Mouse (Mus musculus) urinary bladder, adult 2 months (tissue): ENCODE measurements at regions not wholly inside any gene's neighbourhood (a gene's known extent, or its start where the extent isn't known, plus 50 kb on each side); places are given as distances from the start of the nearest gene placed in this dataset.

Experiments
- DNase-seq: peaks from one replicate; pipeline ENCODE4 v3.0.0; 2022; ENCODE audit warnings: low spot score

DNA sequence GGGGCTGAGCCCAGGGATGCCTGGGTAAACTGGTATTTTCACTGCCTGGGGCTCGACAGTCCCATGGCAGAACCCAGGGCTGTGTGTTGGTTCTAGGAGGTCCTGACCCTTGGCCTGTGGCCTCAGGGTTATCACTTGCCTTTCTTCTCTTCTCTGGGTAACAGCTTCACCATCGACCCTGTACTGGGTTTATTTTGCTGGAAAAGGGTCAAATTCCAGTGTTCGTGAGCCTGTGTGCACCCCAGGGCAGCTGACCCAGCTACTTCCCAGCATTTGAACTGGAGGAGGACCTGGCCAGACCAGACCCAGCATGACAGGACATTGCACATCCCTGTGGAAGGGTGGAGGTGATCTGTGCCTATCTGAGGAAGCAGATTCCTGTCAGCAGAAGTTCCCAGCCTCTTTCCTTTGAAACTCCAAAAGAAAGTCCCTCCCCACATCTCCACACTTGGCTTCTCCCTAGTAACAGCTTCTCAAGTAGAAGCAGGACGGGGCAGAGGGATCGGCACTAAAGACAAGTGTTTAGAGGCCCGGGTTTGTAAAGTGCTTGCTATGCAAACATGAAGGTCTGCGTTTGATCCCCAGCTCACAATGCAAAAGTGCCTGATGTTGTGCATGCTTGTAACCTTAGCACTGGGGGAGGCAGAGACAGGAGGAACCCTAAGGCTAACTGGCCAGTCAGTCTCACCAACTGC lies 103.9 kb upstream of the Ccnd1 start:
- DNase-seq: no peak

DNA sequence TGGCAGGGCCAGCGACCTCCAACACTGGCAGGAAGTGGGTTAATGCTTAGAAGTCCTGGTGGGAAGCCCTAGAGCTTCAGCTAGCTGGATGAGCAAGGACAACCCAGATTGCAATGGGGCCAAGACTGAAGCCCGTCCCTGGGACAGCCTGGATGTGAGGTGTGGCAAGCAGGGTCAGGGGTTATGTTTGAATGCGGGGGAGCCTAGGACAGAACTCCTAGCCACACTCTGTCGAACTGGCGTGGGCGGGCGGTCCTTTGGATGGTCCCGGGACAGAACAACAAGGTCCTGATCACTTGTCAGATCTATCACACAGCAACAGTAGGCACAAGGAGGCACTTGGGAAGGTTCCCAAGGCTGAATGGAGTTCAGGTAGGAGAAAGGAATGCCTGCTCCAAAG lies 101.1 kb upstream of the Ccnd1 start:
- DNase-seq: no peak

DNA sequence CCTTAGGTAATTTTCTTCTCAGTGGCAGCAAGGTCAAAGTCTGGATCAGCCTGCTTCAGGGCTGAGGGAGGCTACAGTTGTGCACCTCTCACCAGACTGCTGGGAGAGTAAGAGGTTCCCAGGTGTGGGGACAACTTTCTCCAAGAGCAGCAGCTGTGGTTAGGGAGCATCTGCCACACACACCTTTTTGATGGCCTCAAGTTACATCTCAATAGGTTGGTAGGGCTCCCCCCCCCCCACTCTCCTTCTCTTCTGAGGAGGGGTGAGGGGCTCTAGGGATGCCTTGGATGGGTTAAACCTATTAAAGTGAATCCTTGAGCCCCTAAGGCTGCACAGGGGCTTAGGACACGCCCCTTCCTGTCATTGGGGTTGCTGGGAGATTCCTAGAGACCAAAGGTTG lies 94.7 kb upstream of the Ccnd1 start:
- no peak for DNase-seq

DNA sequence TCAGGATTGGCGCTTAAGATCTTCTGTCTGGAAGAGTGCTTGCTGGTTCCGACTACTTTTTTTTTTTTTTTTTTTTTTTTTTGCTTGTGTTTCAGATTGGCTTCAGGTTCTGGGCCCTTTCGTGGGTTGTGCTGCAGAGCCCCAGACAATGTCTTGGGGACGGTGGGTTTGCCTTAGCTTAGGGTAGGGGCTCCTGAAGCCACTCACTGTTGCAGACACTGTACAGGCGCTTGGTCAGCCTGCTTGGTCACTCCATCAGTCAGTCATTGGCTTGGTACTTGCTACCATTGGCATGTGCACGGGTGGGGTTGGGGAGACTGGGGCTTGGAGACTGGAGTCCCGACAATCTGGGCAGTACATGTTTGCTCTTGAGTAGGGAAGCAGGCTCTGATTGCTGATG lies 91.5 kb upstream of the Ccnd1 start:
- no peak for DNase-seq

DNA sequence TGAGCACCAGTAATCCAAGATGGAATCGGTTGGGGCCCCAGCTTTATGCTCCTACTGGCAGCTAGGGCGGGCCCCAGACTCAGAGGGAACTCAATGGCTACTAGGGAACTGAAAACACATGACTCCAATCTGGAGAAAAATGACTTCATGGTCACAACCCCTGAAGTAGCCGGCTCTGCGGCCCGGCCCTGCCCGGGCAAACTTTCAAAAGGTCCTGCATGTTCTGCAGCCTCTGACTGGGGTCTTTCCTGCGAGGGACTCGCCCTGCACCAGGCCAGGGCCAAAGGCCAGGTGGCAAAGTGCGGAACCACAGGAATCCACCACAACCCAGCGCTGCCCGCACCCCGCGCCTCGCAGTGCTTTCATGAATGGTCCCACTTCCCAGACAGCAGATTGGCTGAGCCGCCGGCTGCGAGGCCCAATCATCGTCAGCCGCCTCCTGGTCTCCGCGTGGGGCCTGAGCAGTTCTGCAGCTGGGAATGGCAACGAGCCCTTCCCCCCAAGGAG lies 91.0 kb upstream of the Ccnd1 start:
- DNase-seq: peak; percentile 52

DNA sequence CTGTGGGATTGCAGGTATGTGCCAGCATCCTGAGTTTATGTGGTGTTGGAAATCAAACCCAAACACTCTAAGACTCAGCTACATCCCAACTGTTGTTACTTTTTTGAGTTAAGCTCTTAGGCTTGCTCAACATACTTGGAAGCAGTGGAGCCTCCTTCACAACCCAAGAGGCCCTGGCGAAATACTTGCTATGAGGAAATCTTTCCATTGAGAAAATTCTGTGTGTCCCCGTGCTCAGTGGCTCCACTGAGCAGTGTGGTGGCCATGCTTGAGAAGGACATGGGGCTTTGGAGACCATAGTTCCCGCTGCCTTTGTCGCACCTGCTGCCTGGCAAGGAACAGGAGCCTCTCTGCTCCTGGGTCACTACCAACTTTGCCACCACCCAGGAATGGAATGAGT lies 89.9 kb upstream of the Ccnd1 start:
- DNase-seq: no peak

DNA sequence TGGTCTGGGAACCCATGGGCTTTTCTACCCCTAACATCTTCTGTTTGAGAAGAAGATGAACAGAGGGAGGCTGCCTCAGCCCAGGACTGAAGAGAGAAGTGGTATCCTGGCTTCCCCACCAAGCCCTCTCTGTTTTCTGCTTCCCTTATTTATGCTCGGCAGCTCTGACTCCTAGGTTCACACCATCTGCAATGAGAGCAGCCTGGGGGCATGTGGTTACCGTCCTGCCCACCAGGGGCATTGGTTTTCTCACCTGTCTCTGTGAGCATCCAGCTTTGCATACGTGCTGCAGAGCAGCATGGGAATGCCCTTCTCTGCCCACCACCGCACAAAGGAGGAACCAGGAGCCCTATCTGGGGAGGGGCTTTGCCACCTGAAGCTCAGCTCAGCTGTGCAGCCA lies 89.4 kb upstream of the Ccnd1 start:
- no peak for DNase-seq

DNA sequence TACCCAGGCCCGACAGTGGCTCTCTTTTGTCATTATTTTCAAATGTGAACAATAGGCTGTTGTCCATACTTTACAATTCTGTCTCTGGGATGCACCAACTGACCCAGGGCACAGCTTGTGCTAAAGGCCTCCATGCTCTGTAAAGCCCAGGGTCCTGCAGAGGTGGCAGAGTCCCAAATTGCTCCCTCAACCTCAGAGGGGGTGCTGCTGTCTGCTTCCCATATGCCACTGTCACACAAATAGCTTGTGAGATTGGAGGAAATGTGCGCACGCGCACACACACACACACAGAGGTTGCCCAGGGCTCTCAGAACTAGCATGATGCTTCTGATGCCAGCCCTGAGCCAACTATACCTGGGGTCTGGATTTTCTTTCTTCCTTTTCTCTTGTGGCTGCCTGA lies 87.3 kb upstream of the Ccnd1 start:
- no peak for DNase-seq

DNA sequence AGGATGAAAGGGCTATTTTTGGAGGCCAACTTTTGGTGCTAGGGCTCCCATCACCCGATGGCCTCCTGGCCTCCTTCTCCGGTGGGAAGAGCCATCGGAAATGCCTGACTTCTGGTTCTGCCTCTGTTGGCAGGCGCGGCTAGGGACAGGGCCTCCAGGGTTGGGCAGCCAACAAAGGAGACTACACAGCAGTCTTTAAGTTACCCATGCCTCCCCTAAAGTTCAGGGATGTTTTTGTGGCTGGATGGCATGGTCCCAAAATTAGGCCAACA lies 86.2 kb upstream of the Ccnd1 start:
- no peak for DNase-seq

DNA sequence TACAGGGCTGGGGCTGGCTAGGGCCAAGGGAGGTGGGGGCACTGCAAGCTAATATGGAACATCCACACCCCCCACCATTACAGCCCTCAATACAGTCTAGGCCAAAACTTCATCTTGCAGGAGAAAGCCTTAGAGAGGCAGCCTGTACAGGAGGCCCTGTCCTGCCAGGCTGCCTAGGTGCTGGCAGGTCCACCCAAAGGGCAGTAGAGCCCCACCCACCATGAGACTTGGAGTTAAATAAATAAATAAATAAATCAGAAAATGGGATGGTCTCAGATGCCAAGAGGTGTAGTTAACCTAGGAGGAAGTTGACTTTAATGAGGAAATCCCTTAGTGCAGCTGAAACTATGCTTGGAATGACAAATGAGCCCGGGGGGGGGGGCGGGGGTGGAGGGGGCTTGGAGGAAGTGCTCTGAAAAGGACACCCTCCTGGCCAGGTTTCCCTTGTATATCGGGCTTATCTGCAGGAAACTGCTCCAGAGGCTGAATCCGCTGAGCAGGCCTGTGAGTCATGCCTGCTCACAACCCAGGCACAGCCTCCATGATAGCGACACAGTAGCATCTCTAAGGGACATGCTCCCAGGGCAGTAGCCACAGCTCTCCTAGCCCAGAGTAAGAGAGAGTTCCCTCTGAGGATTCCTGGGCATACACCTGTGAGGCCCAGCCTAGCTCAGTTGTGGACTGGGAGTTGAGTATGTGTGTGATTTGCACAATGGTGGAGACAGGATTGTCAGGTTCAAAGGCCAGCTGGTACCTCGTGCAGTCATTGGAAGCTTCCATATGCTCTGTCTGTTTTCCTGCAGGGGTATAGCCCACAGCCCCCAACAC lies 85.7 kb upstream of the Ccnd1 start:
- no peak for DNase-seq

DNA sequence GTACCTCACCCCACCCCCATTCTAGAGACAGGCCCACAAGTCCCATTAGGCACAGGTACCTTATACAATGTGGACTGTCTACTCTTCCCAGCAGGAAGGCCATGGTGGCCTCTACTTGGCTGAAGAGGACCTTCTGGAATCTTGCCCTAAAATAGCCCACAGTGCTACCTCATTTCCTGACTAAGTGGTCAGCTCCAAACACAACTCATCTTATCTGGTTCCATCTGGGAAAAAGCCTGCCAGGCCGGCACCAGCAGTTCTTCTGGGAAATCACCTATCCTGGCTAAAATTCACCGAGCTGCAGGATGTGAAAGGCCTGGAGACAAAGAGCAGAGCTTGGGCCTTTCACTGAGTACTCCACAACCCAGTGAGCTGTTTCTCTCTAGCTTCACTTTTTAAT lies 84.9 kb upstream of the Ccnd1 start:
- no peak for DNase-seq

DNA sequence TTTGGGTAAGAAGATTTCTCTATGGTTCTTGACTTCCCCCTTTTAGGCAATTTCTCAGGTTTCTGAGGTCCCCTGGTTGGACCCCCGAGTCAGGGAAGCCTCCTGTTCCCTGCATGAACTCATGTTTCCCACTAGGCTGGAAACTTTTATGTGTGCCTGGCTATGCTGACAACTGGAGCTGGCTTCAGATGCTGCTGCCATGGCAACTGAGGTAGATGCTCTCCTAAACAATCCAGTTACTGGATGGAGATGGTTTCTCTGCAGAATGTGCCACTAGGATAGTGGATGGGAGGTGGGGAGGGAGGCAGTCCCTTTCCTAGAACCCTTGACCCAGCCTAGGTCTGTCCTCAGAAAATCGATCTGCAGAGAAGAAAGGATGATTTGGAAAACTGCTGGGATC lies 79.4 kb upstream of the Ccnd1 start:
- no peak for DNase-seq

DNA sequence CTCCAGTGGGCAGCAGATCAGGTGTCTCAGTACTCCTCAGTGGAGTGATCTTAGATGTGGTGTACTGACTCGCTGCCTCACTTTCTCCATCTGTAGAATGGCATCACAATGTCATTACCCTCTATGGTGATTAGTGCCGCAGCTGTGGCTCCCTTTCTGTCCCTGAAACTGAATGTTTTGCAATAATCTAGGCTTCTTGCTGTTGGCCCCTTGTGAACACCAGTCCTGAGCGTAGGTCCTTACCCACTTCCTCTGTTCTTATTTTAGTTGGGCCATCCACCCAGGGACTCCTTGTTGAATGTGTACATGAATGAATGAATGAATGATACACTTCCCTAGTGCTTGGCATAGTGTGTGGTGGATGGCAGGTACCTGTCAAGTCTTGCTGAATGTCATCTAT lies 78.4 kb upstream of the Ccnd1 start:
- DNase-seq: no peak

DNA sequence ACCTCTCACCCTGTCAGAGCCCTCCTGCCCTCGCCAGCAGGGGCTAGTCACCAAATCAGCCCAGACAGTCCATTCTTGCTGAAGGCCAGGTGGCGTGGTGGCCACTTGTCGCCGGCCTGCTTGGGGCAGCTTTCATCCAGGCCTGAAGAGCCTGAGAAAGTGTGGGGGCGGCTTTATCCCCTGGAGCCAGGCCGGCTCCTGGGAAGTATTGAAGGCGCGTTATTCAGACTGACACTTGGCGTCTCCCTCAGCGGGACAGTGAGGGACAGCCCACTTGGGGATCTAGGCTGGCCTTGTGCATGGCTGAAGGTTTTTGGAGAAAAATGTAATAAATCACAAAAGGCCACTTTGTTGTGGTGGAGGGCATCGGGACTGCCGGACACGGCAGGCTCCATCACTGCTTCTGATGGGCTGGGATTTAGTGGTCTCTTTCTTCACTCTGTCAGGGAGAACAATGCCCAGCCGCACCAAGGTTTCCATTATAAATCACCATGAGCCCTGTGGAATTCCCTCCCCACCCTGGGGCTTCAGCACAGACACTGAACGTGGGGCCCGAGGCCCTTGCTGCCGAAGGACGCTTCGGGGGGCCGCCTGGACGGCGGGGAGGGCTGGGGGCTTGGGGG lies 75.8 kb upstream of the Ccnd1 start:
- DNase-seq: no peak

DNA sequence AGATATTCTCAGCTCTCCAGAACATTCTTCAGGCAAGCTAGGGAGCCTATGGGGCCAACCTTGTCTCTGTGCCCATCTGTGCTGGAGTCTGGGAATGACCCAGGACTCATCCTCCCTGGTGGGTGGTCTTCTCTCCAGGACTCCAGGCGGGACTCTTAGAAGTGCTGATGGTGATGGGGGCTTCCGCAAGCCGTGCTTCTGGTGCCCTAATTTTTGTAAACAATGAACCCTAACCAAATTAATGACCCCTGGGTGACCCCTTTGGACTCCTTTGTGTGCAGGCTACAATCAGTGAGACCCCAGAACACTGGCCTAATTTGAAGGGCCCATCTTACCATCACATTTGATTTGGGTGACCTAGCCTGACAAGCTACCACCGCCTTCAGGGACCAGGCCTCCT lies 71.0 kb upstream of the Ccnd1 start:
- DNase-seq: no peak

DNA sequence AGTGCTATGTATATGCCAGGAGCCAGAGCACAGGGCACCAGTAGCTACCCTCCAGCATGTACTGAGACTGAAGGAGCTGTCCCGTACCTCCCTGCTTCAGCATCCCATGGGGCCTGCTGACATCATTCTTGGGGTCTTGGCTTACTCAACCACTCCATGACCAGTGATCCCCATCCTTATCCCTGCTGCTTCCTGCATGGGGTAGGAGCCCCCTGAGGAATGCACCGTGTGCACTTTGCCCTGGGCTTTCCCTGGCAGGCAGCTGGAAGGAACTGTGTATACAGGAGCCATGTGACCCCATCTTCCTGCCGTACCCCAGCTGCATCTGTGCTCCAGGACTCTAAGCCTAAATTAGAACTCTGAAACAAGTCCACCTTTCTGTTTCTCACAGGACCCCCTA lies 70.3 kb upstream of the Ccnd1 start:
- DNase-seq: no peak

DNA sequence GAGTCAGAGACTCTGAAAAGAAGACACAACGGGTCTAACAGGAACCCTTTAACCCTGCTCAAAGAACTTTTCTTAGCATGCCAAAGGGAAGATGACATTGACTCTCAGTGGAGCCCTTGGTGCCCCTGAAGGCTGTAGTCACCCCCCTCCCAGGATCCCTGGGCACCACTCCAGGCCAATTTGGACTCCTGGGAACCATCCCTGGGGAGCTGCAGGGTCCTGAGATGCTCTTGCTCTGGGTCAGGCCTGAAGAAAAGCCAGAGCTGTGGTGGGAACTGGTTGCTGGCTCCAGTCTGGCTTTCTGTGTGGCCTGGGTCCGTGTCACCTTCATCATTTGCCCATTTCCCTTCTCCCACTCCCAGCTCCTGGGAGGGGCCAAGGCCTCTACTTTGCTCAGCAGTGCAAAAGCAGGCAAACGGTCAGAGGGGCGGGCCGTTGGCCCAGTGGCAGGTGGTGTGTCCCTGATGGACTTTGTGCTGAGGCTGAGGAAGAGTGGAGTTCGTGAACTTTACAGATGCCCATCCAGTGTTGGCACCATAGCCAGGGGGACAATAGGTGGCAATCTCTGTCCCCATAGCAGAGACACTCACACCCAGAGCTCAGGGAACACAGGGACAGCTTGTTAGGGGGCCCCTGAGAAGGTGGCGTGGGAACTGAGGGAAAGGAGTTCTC lies 69.1 kb upstream of the Ccnd1 start:
- DNase-seq: no peak

DNA sequence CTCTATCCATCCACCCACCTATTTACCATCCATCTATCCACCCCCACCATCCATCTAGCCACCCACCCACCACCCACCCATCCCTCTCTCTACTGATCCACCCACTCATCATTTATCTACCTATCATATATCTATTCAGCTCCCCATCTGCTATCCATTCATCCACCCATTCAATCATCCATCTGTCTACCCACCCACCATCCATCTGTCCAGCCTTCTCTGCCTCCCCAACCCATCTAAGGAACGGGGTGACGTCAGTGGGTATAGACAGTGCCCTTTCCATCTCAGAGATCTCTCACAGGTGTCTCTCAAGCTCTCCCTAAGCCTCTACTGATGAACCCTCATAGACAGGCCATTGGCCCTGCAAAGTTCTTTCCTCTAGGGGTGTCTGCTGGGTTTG lies 67.5 kb upstream of the Ccnd1 start:
- DNase-seq: no peak

DNA sequence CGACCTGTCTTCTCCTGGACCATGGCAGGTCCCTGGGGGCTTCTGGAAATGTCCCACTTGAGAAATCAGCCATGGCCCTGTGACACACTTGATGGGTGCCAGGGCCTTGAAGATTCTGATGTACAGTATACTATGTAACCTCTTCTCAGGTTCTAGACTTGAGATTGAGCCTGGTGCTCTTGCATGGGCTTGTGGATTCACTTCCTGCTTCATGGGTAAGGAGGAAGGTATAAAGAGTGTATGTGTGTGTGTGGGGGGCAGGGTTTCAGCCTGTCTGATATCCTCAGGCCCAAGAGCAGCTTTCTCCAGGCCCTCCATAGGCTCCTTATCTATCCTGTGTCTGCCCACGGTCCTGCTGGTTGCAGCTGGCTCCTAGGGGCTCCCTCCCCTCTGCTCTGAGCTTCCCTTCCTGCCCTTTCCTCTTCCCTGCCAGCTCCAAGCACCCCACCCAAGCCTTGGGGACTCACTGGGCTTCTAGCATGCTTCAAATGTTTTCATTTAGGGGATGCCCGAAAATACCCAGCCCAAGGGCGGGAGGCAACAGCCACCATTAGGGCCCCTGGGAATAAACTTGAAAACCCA lies 61.9 kb upstream of the Ccnd1 start:
- no peak for DNase-seq

DNA sequence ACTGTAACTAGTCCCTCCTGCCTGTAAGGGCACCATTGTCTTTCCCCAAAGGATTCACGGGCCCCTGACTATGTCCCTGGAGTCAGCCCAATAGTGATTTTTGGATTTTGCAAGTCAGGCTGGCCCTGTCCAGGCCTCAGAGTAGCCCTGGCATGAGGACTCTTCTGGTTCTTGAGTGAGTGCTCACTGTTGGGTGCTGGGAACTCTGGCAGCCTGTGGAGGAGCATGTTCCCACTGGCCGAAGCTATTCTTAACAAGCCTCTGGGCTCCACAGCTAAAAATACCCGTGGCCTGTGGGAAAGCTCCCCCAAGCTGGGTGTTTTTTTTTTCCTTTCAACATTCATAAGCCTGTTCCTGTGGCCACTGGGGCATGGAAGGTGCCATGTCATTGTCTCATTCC lies 60.0 kb upstream of the Ccnd1 start:
- DNase-seq: no peak

DNA sequence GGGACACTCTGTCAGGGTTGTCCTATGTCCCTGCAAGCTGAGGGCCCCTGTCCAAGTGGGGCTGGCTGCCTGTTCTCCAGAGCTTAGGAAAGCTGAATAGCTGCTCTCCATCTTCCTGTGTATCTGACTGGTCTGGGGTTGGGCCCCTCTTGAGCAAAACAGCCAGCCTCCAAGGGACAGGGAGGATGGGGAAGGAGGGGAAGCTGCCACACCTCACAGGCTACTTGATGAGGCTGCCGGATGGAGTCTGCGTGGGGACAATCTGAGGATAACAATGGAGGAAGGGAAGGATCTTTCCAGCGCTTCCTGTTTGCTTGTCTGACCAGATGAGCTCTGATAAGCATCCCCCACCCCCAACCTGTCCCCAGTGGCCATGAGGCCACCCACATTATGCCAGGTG lies 57.1 kb upstream of the Ccnd1 start:
- no peak for DNase-seq

DNA sequence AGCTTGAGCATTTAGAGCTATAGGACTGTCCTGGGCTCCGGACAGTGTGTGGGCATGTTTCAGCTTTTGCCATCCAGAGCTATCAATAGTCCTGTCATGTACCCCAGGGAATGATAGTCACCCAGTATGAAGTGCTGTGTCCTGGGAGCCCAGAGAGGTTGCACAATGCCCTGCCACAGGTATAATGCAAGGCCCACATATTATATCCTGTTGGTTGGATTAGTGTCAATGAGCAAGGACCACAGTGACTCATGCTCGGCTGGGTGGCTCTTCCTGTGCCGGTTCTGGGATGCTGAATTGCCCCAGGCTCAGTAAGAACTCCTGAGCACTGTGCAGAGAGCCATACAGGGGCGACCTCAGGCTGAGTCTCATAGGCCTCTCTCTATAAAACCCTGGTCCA lies 54.5 kb upstream of the Ccnd1 start:
- DNase-seq: no peak
